14 mouse cellular contexts compared by ENCODE assay signal in the genomic region with DNA sequence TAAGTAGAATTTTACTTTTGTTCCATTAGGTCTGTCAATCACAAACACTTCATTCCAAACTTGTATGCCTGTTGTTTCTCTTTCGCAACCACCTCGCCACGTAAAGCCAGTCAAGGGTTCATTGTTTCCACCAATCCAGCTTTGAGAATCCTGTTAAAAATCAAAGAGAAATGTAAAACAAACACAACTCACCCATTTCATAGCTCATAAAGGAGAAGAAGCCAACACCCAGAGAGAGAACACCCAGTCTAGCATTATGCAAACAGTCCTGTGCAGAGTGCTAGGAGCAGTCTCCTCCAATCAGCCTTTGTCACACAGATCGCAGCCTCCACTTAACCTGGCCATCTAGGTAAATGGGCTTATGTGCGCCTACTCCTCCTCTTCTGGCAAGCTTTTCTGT.
"Had no signal": no experiment of that assay in that cellular context is flagged by ENCODE, and none has a peak within 500 bp of the region (broad histone marks: within the 10 kb centered on the region; RNA-seq: fewer than 3 reads in every experiment).

No protein-coding gene starts in this region.

- H3K27me3 ChIP-seq: intestine, embryonic 15.5 days; megakaryocyte, embryonic 14.5 days; midbrain, embryonic 15.5 days; neural tube, embryonic 12.5 days had no signal

- H3K4me3 ChIP-seq: intestine, embryonic 15.5 days; layer of hippocampus, adult 2 months; limb, embryonic 10.5 days; megakaryocyte, embryonic 14.5 days; midbrain, embryonic 15.5 days; neural tube, embryonic 12.5 days had no signal

- H3K27ac ChIP-seq: hindbrain, embryonic 14.5 days; intestine, embryonic 15.5 days; kidney, postnatal 0 days; layer of hippocampus, adult 2 months; limb, embryonic 10.5 days; liver, embryonic 14.5 days; macrophage; midbrain, embryonic 15.5 days; neural tube, embryonic 12.5 days had no signal

- H3K4me1 ChIP-seq: intestine, embryonic 15.5 days; limb, embryonic 10.5 days; midbrain, embryonic 15.5 days; neural tube, embryonic 12.5 days had no signal

- ATAC-seq: intestine, embryonic 15.5 days; midbrain, embryonic 15.5 days had no signal

- H3K9me3 ChIP-seq: intestine, embryonic 15.5 days; limb, embryonic 10.5 days; megakaryocyte, embryonic 14.5 days; midbrain, embryonic 15.5 days; neural tube, embryonic 12.5 days had no signal

- H3K9ac ChIP-seq: hindbrain, embryonic 14.5 days; intestine, embryonic 15.5 days; liver, embryonic 14.5 days; midbrain, embryonic 15.5 days; neural tube, embryonic 12.5 days had no signal

- H3K4me2 ChIP-seq: hindbrain, embryonic 14.5 days; intestine, embryonic 15.5 days; midbrain, embryonic 11.5 days; midbrain, embryonic 15.5 days; neural tube, embryonic 12.5 days had no signal

- DNase-seq: kidney, adult 8-10 months; kidney, postnatal 36 days; thymus, postnatal 36 days had no signal
